Mouse (Mus musculus): ENCODE data around the gene Ect2l.

GRCm38 (mm10) chr10:18210726-18211125, at the start of gene Ect2l:
- TF ChIP-seq CTCF (IDR thresholded peaks at IDR 0.05; ENCODE audit: low read depth), result peak; percentile 79
- no peak for TF ChIP-seq EP300 (IDR thresholded peaks at IDR 0.05; ENCODE audit: low read depth)
